Mouse (Mus musculus) heart, adult 2 months (tissue): Measurements from ENCODE around the gene Qsox2.

Experiments used
- CTCF ChIP-seq: fragments of 200-600 bp; IDR thresholded peaks from 2 replicates; pipeline ENCODE4 v1.8.1; 2022; ENCODE audit warnings: antibody characterized with exemption, mild to moderate bottlenecking, moderate library complexity
- EP300 ChIP-seq: fragments of 200-500 bp; IDR thresholded peaks from 2 replicates; pipeline ENCODE4 v1.6.1; 2011; ENCODE audit warnings: low read depth, low read length, control low read depth; ENCODE audit not compliant: insufficient read depth
- POLR2A ChIP-seq: fragments of 200-500 bp; IDR thresholded peaks from 2 replicates; pipeline ENCODE4 v1.6.1; 2011; ENCODE audit warnings: mild to moderate bottlenecking, low read depth, low read length, control low read depth; ENCODE audit not compliant: insufficient read depth

GRCm38 (mm10) chr2:26254816-26255215 is 17.5 kb upstream of the Qsox2 start:
- TF ChIP-seq CTCF = no peak
- TF ChIP-seq POLR2A = no peak
- no peak for TF ChIP-seq EP300
